Mouse (Mus musculus) CH12.LX (cell line): ENCODE data around the gene Trhr2.

ENCODE experiments used
- CTCF ChIP-seq, 2 experiments: IDR thresholded peaks in 1 of 2; conservative IDR thresholded peaks in 1 of 2; 2 replicates each; pipeline ENCODE4 v1.5.1; 2011 to 2012; ENCODE audit warnings: low read depth in 2 of 2, low read length in 2 of 2, improper control_type of control experiment in 1 of 2, inconsistent platforms in 1 of 2, mild to moderate bottlenecking in 1 of 2, moderate library complexity in 1 of 2
- POLR2A ChIP-seq: IDR thresholded peaks from 2 replicates; pipeline ENCODE4 v1.6.1; 2011; ENCODE audit warnings: low read depth, mild to moderate bottlenecking, improper control_type of control experiment, low read length
- POLR2AphosphoS2 ChIP-seq: IDR thresholded peaks from 2 replicates; pipeline ENCODE4 v1.6.1; 2011; ENCODE audit warnings: low read depth, low read length, improper control_type of control experiment
- TCF12 ChIP-seq: IDR thresholded peaks from 2 replicates; pipeline ENCODE4 v1.6.1; 2014; ENCODE audit warnings: low read depth, mild to moderate bottlenecking, inconsistent platforms, low read length, improper control_type of control experiment
- ZNF384 ChIP-seq: IDR thresholded peaks from 2 replicates; pipeline ENCODE4 v1.6.1; 2012; ENCODE audit warnings: low read depth, low read length, improper control_type of control experiment, inconsistent platforms

DNA sequence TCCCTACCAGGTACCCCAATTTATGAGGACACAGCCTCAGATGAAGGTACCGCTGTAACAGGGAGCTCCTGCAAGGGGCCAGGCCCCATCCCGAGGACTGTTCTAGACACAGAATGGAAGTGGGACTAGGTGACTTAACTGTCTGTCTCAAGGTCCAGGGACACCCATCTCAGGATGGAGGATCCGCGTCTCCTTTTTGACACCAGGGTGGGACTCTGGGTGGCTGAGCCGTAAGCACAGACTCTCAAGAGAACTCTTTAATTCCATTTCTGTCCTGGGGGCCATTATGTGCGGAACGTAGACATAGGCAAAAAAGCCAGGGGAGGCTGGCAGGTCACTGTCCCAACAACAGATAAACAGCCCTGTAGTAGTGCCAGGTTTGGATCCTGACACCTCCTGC is 38.4 kb downstream of the Trhr2 start:
- TF ChIP-seq POLR2AphosphoS2, result no peak
- no peak for TF ChIP-seq POLR2A
- TF ChIP-seq CTCF (conservative IDR thresholded peaks at IDR 0.05 in 1 of 2, IDR thresholded peaks at IDR 0.05 in 1 of 2; ENCODE audit: low read depth in 2 of 2, low read length in 2 of 2), result no peak
- TF ChIP-seq TCF12, result no peak
- TF ChIP-seq ZNF384, result no peak
